Mouse (Mus musculus): Measurements from ENCODE around the gene Nodal. TPM values are rescaled to one million over a fixed set of nuclear protein-coding genes. Genes with fewer than 3 reads are reported as not detected.
A peak's percentile ranks its signal among the peaks of the same experiment; 100 is the strongest.
"Not testable (repeated sequence)": the region's sequence is repeated elsewhere in the genome, so short reads cannot be mapped to it uniquely, and the experiment has no call there.

The Nodal gene
- total RNA-seq, 2 experiments from 2014 or later = not detected

GRCm38 (mm10) chr10:61424500-61424899 lies 6.7 kb downstream of the Nodal start:
- ATAC-seq (replicated peaks; ENCODE audit: low FRiP score, low TSS enrichment, poor library complexity, severe bottlenecking) = no peak

- no peak for ATAC-seq (replicated peaks; ENCODE audit: low FRiP score, low TSS enrichment, poor library complexity, severe bottlenecking)
Measured at GRCm38 (mm10) chr10:61425047-61425446, 7.3 kb downstream of the Nodal start.

- no peak for ATAC-seq (replicated peaks; ENCODE audit: low FRiP score, low TSS enrichment, poor library complexity, severe bottlenecking)
Measured at GRCm38 (mm10) chr10:61426251-61426757, 8.5 kb downstream of the Nodal start.

- ATAC-seq (replicated peaks; ENCODE audit: low FRiP score, low TSS enrichment, poor library complexity, severe bottlenecking) = no peak
Measured at GRCm38 (mm10) chr10:61427951-61428350, 10.2 kb downstream of the Nodal start.

- ATAC-seq (replicated peaks; ENCODE audit: low FRiP score, low TSS enrichment, poor library complexity, severe bottlenecking) = no peak
Measured at GRCm38 (mm10) chr10:61428416-61428815, 10.6 kb downstream of the Nodal start.

GRCm38 (mm10) chr10:61429043-61429442 lies 11.3 kb downstream of the Nodal start:
- ATAC-seq (replicated peaks; ENCODE audit: low FRiP score, low TSS enrichment, poor library complexity, severe bottlenecking) = no peak

GRCm38 (mm10) chr10:61431375-61431774 lies 13.6 kb downstream of the Nodal start:
- ATAC-seq (replicated peaks; ENCODE audit: low FRiP score, low TSS enrichment, poor library complexity, severe bottlenecking) = no peak

- ATAC-seq (replicated peaks; ENCODE audit: low FRiP score, low TSS enrichment, poor library complexity, severe bottlenecking) = no peak
Measured at GRCm38 (mm10) chr10:61440202-61440800, 22.5 kb downstream of the Nodal start.

- no peak for ATAC-seq (replicated peaks; ENCODE audit: low FRiP score, low TSS enrichment, poor library complexity, severe bottlenecking)
Measured at GRCm38 (mm10) chr10:61443456-61443855, 25.7 kb downstream of the Nodal start.

- ATAC-seq (replicated peaks; ENCODE audit: low FRiP score, low TSS enrichment, poor library complexity, severe bottlenecking) = no peak
Measured at GRCm38 (mm10) chr10:61443876-61444275, 26.1 kb downstream of the Nodal start.

- ATAC-seq (replicated peaks; ENCODE audit: low FRiP score, low TSS enrichment, poor library complexity, severe bottlenecking) = no peak
Measured at GRCm38 (mm10) chr10:61445016-61445415, 27.2 kb downstream of the Nodal start.

- no peak for ATAC-seq (replicated peaks; ENCODE audit: low FRiP score, low TSS enrichment, poor library complexity, severe bottlenecking)
Measured at GRCm38 (mm10) chr10:61447581-61448353, 30.0 kb downstream of the Nodal start.

- no peak for ATAC-seq (replicated peaks; ENCODE audit: low FRiP score, low TSS enrichment, poor library complexity, severe bottlenecking)
Measured at GRCm38 (mm10) chr10:61448834-61449233, 31.1 kb downstream of the Nodal start.

GRCm38 (mm10) chr10:61451463-61451930 lies 33.7 kb downstream of the Nodal start:
- ATAC-seq (replicated peaks; ENCODE audit: low FRiP score, low TSS enrichment, poor library complexity, severe bottlenecking) = peak; percentile 47

GRCm38 (mm10) chr10:61451931-61452617 lies 34.3 kb downstream of the Nodal start:
- peak; percentile 30 for ATAC-seq (replicated peaks; ENCODE audit: low FRiP score, low TSS enrichment, poor library complexity, severe bottlenecking)

GRCm38 (mm10) chr10:61452645-61453044 lies 34.9 kb downstream of the Nodal start, which contains the start of gene Eif4ebp2:
Gene Eif4ebp2 (minus strand): TSS chr10:61452661.
- ATAC-seq (replicated peaks; ENCODE audit: low FRiP score, low TSS enrichment, poor library complexity, severe bottlenecking) = peak; percentile 97

- not testable (repeated sequence) for ATAC-seq (replicated peaks; ENCODE audit: low FRiP score, low TSS enrichment, poor library complexity, severe bottlenecking)
Measured at GRCm38 (mm10) chr10:61453171-61453570, 35.4 kb downstream of the Nodal start.

GRCm38 (mm10) chr10:61457182-61457581 lies 39.4 kb downstream of the Nodal start:
- no peak for ATAC-seq (replicated peaks; ENCODE audit: low FRiP score, low TSS enrichment, poor library complexity, severe bottlenecking)

GRCm38 (mm10) chr10:61465009-61465408 lies 47.2 kb downstream of the Nodal start:
- peak; percentile 89 for ATAC-seq (replicated peaks; ENCODE audit: low FRiP score, low TSS enrichment, poor library complexity, severe bottlenecking)

- 0 out of 2 replicates have a peak, but pooled peaks have one; percentile 11 for ATAC-seq (replicated peaks; ENCODE audit: low FRiP score, low TSS enrichment, poor library complexity, severe bottlenecking)
Measured at GRCm38 (mm10) chr10:61466242-61466641, 48.5 kb downstream of the Nodal start.

Measured in megakaryocyte-erythroid progenitor cell, adult 5-6 weeks (primary cell).